Mouse (Mus musculus): Measurements from ENCODE around the gene Shisa3. TPM values are rescaled to one million over a fixed set of nuclear protein-coding genes. Genes with fewer than 3 reads are reported as not detected.

The Shisa3 gene
- total RNA-seq, 2 experiments from 2014 or later = 0.84 TPM; not detected in 1

DNA sequence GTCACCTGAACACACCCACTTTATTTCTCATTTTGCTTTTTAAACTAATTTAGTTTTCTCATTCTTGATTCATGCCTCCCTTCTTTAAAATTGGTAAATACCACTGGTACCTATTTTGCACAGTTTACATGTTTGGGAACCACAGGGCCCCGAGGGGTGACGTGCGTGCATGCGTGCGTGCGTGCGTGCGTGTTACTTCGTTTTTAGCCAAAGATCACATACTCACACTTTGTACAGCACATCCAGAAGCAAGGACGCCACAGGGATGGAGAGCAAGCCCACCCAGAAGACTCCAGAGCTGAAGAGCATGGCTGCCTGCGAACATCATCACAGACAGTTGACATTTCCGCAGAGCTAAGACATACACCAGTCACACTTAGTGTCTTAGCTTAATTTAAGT is 23.6 kb downstream of the Shisa3 start:
- no peak for ATAC-seq (replicated peaks; ENCODE audit: low FRiP score, poor library complexity, severe bottlenecking)

DNA sequence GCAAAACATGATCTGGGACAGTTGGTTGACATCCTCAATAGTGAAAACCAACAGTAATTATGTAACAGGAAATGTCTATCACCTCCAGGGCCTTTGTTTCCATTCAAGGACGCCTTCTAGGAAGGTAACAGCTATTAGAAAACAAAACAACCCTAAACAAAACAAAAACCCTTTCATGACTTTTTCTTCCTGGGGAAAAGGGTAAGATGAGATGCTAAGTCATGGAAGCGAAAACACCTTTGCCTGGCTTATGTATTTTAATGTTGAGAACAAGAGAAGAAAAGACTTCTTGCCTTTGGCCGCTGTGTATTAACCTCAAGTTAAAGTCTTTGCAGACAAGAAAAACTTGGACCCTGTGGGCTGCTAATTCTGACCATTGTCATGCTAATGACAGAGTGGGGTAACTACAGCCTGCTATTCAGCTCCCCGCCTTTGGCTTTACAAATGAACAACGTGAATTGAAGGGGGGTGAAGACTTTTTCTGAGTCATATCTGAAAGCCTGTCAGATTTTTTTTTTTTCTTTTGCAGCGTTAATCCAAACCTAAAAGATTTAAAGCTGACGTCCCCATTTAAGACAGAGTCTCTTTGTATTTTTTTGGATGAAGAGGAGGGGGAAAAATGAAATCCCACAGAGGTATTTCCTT is 25.6 kb downstream of the Shisa3 start:
- ATAC-seq (replicated peaks; ENCODE audit: low FRiP score, poor library complexity, severe bottlenecking) = no peak

DNA sequence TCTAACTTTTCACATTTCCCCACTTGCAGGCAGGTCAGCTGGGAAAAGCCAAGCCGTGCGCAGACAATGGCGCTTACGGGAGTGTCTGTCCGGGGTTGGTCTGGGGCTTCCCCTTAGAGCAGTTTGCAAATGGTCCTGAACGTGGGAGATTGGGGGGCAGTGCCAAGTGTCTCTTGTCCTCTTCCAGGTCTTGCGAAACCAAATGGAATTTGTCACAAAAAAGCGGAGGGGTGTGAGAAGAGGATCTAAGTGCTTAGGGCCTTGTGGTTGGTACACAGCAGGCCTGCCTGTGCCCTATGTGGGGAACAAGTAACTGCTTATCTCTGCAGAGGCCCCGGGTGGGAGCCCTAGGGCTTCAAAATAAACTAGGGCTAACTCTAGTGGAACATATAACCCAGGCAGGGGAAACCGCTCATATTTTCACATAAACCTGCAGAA is 26.2 kb downstream of the Shisa3 start:
- no peak for ATAC-seq (replicated peaks; ENCODE audit: low FRiP score, poor library complexity, severe bottlenecking)

DNA sequence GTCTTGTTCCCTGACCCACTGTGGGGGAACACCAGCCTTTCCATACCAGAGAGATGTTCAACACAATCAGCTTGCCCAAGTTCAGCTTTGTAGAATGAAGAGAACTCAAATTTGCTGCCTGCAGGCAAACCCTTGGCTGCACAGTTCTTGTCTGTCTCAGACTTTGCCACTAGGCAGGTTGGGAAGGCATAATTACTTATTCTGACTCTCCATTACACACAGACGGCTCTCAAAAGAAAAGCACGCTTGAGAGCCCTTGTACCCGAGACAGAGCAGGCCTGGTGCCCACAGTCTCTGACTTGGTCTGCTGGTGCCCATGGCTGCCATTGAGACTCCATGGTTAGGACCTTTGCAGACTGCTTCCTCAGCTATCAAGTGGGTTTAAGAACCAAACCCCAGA is 26.7 kb downstream of the Shisa3 start:
- no peak for ATAC-seq (replicated peaks; ENCODE audit: low FRiP score, poor library complexity, severe bottlenecking)

DNA sequence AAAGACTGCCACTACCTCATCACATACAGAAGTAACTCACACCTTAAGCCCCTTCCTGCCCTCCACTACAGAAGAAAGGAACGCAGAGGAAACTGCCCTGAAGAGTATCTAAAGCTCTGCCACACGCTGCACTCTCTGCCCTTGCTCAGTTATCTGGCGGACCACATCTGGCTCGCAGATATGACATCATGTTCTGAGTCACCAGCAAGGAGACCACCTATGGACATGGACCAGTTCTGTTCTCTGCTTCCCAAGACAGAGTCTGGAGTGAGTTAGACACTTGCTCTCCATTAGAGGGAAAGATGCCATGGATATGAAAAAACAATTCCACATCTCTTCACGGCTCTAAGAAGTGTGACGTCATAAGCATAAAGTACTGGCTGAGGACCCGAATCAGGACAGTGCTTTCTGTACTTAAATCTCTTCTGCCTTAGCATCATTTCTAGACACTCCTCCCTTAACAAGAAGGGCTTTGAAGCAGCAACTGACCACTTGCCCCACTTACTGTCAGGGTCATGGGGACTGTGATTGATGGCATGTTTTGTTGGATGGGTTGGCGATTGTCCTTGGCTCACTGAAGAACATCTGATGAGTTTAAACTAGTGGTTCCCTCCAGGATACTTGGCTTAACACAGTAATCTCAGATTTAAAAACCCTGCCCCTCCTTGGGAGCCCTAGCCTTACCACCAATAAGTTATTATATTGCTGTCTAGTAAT is 33.1 kb downstream of the Shisa3 start:
- ATAC-seq (replicated peaks; ENCODE audit: low FRiP score, poor library complexity, severe bottlenecking) = no peak

DNA sequence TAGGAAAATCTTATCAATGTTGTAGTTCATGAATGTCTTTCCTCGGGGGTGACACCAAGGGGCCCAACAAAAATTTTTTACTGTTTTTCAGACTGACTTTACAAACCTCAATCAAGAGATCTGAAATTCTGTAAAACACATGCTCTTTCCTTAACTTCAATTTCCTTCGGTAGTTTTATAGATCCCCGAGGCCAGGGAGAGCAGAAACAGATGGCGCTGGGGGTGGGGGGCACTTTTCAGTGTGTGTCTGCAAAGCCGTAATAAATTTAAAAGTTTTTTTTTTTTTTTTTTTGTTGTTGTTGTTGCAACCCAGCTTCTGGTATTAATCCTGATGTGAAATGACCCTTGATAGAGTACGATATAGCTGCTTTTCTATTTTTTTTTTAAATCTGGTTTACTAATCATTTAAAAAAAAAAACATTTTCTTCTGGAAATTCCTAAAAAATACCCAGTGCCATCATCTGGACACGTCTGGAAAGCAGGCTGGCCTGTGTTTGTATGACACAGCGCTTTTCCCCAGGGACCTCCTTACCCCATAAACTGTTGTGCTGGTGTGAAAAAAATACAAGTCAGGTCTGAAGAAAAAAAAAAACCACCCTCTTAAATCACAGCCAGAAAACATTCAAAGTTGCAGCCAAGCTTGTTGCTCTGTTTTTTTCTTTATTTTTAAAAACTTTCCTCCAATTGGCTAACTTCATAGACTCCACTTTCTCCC is 33.9 kb downstream of the Shisa3 start:
- no peak for ATAC-seq (replicated peaks; ENCODE audit: low FRiP score, poor library complexity, severe bottlenecking)

DNA sequence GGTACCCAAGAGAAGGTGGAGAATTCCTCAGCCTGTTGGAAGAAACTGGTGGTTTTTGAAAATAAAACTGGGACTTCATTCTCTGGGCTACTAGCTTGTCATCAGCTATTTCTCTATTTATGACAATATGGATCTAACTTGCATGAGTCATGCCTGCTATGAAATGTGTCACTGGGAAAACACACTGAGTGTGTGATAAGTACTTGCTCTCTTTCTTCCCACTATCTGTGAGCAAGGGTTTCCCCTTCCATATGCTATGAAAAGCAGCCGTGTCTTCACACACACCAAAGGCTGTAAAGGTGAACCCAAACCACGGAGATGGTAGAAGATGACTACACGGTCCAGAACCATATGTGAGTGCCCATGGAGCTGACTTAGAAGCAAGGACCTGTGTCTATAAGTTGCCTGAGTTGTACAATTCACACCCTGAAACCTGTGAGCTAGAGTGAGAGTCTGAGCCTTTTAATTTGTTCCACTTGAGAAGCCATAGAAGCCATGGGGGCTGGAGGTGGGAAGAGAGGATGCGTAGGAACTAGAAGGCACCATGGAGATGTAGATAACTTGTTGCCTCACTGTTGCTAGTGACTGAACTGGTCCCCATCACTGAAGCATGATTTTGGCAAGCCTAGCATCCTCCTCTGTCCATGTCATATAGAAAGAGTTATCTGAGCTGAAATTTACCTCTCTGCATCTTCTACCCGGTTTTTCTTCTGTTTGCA is 36.0 kb downstream of the Shisa3 start:
- ATAC-seq (replicated peaks; ENCODE audit: low FRiP score, poor library complexity, severe bottlenecking) = no peak

DNA sequence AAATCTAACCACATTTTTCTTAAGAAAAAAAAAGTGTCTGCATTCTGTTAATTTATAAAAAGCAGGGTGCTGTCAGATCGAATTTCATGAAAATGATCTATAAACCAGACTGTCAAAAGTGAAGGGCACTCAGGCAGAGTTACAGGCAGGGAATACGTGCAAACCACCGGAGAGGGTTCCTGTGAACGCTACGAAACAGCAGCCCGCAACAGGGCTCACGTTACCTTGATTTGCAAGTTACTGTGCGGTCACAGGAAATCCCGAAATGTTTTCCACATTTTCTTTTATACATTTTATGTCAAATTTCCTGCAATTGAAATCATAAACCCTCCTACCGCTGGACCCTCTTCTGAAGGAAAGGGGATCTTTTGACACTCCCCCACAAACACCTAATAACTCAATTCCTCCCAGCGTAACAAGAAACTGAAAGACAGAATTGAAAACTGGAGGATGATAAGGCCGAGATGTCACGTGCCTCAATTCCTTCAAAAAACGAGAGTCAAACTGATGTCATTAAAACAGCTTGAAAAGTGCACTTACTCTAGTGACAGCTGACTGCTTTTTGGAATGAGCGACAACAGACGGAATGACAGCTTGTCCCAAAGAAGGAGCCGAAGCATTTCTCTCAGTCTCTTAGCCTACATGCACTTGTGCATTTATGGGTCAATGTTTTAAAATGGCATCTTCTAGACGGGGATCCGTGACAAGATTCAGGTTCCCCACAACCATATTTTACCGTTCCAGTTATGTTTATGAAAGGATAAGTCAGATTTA is 39.3 kb downstream of the Shisa3 start:
- ATAC-seq (replicated peaks; ENCODE audit: low FRiP score, poor library complexity, severe bottlenecking) = no peak

DNA sequence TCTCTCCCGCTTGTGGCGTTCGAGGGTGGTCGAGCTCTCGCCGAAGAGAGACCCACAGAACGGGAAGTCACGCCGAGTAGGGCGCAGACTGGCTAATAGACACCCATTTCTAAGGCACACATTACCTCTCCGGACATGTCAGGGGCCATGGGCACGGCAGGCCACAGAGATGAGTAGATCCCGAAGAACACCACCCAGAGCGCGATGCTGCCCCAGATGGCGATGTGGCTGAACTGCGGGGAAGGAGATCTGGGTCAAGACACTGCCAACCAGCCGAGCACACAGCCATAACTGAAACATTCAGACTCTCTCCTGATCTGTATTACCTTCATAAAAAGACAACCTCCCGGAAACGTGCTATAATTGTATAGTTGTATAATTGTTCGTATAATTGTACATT is 39.9 kb downstream of the Shisa3 start:
- no peak for ATAC-seq (replicated peaks; ENCODE audit: low FRiP score, poor library complexity, severe bottlenecking)

DNA sequence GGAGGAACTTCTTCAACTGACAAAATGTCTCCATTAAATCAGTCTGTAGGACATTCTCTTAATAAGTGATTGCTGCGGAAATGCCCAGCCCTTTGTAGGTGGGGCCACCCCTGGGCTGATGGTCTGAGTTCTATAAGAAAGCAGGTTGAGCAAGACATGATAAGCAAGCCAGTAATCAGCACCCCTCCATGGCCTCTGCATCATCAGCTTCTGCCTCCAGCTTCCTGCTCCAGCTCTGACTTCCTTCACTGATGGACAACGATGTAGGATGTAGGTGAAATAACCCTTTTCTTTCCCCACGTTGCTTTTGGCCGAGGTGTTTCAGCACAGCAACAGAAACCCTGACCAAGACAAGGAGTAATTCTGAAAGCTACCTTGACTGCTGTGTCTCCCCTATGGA is 41.5 kb downstream of the Shisa3 start:
- ATAC-seq (replicated peaks; ENCODE audit: low FRiP score, poor library complexity, severe bottlenecking) = no peak

DNA sequence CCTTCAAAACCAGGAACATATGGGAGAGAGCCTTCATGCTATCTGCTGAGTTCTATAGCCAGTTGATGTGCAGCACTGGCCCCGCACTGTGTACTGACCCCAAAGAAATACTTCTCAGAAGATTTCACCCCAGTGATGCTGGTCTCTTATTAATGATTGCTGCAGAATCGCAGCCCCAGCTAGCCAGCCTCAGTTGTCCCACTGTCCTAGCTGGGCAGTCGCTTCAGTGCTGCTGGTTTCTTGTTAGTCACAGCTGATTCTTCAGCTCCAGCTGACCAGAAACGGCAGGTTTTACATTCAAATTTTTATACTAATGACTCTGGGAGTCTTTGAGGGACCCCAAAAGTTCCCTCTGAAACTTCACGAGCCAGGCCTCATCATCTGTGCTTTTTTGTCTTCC is 42.3 kb downstream of the Shisa3 start:
- ATAC-seq (replicated peaks; ENCODE audit: low FRiP score, poor library complexity, severe bottlenecking) = no peak

DNA sequence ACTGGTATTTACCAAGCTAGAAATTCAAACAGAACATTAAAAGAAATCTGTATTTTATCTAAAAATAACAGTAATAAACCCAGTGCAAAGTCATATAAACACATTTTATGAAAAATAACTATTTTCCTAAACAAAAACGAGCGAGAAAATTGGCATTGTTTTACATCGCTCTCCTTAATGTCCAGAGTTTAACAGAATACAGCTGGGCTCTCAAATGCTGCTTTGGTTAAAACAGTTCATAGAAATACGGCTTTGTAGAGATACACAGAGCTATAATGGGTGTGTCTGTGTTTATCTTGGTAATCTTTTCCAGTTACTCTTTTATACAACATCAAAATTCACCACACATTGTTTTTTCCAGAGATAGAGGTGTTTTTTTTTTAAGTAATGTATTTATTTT is 44.8 kb downstream of the Shisa3 start:
- no peak for ATAC-seq (replicated peaks; ENCODE audit: low FRiP score, poor library complexity, severe bottlenecking)

DNA sequence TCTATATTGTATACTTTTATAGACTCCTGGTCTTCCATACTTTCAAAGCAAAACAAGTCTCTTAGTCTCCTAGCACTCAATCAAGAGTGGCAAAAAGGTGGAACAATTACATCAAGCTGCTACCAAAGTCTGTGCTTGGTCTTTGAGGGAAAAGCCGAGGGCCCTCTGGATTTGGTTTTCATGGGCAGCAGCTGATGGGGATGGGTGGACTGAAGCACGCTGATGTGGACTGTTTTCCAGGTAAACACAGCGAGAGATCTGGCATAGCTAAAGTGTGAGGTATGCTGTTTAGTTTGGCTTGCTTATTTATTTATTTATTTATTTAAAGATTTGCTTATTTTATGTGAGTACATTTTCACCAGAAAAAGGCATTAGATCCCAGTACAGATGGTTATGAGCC is 45.9 kb downstream of the Shisa3 start:
- no peak for ATAC-seq (replicated peaks; ENCODE audit: low FRiP score, poor library complexity, severe bottlenecking)

DNA sequence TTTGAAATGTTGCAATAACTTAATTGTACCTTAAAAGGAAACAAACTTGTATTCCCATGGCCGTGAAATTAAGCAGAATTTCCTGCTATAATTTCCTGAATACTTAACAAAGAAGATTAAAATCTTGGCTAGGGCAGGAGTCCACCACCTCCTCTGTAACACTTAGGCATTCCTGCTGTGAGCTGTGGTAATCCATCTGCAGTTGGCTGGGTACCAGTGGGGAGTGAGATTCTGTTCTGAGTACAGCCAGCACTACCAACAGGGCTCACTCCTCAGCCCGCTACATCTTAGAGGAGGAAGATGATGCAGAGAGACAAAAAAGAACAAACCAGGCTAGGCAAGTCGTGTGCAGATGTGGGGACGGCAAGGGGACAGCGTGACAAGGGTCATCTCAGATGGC is 46.9 kb downstream of the Shisa3 start:
- ATAC-seq (replicated peaks; ENCODE audit: low FRiP score, poor library complexity, severe bottlenecking) = no peak

DNA sequence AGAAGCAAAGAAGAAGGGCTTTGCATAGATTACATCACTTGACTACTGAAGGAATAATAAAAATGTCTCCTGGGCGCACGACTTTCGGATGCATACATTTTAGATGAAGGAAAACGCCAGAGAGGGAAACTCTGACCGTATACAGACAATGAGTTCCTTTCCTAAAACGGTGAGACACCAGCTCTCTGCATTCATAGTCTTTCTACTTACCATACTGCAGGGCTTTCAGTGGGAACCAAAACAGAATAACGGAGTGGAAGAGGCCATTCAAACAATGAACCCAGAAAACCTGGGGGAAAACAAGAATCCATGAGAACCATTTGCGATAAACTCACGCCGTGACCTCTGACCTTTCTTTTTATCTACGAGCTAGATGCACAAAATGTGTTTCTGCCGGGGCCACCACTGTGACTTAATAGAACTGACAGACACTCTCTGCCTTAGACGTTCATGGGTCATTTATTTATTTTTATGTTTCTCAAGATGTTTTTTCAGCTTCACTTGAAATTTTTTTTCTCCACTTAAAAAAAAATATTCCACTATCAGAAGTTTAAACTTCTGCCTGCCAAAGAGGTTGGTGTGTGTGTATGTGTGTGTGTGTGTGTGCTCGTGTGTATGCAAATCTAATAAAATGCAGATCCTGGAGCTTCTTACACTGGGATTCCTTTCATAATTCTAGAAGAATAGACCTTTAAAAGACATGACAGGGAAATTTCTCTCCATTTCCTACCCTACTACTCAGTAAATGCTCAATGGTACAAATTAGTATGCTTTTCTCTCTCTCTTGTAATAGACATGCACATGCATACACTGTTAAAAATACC is 48.2 kb downstream of the Shisa3 start:
- no peak for ATAC-seq (replicated peaks; ENCODE audit: low FRiP score, poor library complexity, severe bottlenecking)

DNA sequence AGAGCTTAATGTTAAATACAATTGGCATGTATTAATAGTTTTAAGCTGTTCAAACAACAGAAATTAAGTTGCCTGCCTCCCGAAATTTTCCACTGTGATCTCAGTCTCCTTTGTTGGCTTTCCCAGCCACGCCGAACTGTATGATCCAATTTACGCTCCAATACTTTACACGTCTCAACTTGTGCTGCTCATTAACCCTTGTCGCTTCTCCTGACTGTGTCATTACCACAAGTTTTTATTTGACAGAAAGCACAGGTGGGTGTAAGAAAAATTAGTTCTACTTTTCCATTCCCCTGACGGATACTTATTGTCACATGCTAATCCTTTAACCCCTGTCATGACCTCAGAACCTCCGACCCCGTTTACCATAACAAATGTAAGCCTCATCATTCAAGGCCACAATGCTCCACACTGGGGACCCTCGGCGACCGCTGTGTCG is 49.2 kb downstream of the Shisa3 start:
- no peak for ATAC-seq (replicated peaks; ENCODE audit: low FRiP score, poor library complexity, severe bottlenecking)

DNA sequence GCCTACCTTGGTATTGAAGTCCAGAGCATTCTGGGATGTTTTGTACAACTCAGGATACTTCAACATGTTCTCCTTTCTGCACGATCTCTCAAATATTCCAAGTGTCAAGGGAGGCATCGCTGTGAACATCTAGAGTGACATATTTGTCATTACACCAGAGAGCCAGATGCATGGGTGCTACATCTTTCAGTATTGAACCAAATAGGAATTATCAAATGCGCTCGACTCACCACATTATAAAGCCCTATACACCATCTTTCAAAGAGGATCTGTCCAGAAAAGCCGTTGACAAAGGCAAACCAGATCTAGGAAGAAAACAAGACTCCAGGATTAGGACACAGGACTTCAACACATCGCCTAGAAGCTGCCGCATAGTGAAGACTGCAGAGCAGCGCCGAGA is 52.2 kb downstream of the Shisa3 start:
- no peak for ATAC-seq (replicated peaks; ENCODE audit: low FRiP score, poor library complexity, severe bottlenecking)

DNA sequence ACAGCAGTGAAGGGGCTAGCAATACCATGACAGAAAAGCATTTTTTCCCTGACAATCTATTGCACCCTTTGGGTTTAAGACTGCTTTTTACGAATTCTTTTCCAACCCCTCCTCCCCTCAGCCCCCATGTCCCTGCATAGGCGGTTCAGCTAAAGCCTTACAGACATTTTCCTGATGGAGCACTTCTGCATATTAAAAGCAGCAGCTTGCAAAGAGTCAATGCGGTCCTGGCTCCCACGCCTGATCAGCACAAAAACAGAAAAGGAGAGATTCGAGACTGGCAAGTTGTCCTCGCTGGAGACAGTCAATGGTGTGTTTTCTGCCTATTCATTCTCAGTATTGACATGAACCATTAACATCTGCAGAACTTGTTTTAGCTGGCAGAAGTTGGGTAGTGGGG is 55.0 kb downstream of the Shisa3 start:
- ATAC-seq (replicated peaks; ENCODE audit: low FRiP score, poor library complexity, severe bottlenecking) = no peak

DNA sequence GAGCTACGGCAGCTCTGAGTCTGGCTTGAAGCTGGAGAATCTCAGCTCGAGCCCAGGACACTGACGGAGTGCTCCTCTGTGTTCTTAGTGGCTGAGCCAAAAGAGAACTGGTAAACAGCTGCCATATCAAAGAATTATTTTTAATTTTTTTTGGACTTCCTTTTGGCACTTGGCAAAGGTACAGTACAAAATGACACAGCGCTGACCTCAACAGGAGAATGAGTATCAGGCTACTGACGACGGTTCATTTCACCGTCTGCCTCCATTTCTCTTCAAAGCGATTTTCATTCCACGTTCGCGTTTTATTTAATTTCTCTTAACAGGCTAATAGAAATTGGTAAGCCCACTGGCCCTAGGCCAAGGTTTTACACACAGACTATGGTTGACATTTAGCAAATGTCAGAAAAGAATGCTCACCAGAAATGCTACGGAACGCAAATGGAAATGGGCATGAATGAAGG is 61.8 kb downstream of the Shisa3 start:
- ATAC-seq (replicated peaks; ENCODE audit: low FRiP score, poor library complexity, severe bottlenecking) = no peak

Data from erythroid progenitor cell, adult 5-6 weeks (primary cell).